Mouse (Mus musculus) adrenal gland, adult 8-10 months (tissue): Measurements from ENCODE around the gene Mical2. TPM values are rescaled to one million over a fixed set of nuclear protein-coding genes. Genes with fewer than 3 reads are reported as not detected.

Source experiments
- DNase-seq: peaks from one replicate; pipeline ENCODE4 v3.0.0; 2022
- total RNA-seq, 4 experiments: library from RNA; stranded (reverse); gene quantifications; 2 replicates each; pipeline ENCODE4 v1.2.4; 2022

Mical2 gene
- total RNA-seq = 10 to 100 TPM in 2 of 4 experiments, 1 to 10 TPM in 2; 7.7 to 16.3 (median 10.9) TPM

- peak; percentile 86 for DNase-seq
Observed at GRCm38 (mm10) chr7:112225615-112226262, at the start of gene Mical2. Gene Mical2 (plus strand): TSS chr7:112225856.

DNA sequence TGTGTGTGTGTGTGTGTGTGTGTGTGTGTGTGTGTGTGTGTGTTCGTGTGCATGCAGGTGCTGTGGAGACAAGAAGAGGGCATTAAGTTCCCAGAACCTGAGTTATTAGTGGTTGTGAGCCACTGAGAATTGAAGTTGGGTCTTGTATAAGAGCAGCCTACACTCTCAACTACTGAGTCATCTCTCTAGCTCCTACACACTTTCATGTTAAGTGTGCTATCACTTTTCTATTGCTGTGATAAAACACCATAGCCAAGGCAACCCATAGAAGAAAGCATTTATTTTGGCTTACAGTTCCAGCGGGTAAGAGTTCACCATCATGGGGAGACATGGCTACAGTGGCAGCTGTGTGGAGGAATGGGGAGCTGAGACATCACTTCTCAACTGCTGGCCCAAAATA lies 49.0 kb upstream of the Mical2 start:
- no peak for DNase-seq

GRCm38 (mm10) chr7:112180235-112180705 lies 45.4 kb upstream of the Mical2 start:
- DNase-seq = peak; percentile 60

GRCm38 (mm10) chr7:112183258-112183841 lies 42.3 kb upstream of the Mical2 start:
- DNase-seq = peak; percentile 73

DNA sequence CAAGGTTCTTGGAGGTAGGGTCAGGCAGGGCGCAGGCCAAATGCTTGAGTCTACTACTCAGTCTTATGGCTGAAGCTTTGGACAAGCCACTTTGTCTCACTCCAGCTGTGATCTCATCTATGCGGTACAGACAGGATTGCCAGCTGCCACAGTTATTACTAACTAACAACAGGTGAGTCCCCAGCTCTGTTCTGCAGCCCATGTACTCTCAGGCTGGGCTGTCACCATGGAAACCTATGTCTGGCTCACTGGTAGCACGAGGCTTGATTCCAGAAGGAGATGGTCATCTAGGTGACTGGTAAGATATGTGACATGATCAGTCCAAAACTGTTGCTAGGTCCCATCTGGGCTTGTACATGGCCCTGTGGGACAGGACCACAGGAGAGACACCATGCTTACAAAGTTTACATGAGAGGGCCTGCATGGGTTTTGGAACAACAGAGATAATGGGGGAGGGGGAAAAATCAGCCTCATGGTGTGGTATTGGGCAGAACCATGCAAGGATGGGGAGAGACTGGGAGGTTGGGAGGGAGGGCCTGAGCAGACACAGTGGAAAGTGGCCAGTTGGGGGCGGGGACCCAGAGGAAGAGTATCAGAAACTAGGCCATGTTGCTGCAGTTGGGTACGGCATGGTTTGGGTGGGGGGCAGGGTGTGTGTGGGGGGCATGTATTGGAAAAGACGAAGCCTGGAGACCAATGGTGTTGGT lies 41.0 kb upstream of the Mical2 start:
- no peak for DNase-seq

GRCm38 (mm10) chr7:112185226-112185745 lies 40.4 kb upstream of the Mical2 start:
- DNase-seq = peak; percentile 64

DNA sequence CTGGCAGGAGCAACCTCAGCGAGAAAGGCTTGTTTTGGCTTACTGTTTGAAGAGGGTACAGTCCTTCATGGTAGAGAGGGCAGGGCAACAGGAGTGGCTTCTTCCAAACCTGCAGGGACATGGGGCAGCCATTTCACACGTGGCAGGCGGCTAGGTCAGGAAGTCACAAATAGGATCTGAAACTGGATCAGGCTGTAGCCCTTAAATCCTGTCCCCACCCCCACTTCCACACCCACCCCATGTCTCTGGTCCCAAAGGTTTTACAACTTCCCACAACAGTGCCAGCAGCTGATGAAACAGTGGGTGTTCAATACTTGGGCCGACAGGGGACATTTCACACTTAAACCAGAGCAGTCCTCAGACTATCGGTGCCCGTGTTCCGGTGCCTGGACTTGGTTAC lies 38.8 kb upstream of the Mical2 start:
- no peak for DNase-seq

DNA sequence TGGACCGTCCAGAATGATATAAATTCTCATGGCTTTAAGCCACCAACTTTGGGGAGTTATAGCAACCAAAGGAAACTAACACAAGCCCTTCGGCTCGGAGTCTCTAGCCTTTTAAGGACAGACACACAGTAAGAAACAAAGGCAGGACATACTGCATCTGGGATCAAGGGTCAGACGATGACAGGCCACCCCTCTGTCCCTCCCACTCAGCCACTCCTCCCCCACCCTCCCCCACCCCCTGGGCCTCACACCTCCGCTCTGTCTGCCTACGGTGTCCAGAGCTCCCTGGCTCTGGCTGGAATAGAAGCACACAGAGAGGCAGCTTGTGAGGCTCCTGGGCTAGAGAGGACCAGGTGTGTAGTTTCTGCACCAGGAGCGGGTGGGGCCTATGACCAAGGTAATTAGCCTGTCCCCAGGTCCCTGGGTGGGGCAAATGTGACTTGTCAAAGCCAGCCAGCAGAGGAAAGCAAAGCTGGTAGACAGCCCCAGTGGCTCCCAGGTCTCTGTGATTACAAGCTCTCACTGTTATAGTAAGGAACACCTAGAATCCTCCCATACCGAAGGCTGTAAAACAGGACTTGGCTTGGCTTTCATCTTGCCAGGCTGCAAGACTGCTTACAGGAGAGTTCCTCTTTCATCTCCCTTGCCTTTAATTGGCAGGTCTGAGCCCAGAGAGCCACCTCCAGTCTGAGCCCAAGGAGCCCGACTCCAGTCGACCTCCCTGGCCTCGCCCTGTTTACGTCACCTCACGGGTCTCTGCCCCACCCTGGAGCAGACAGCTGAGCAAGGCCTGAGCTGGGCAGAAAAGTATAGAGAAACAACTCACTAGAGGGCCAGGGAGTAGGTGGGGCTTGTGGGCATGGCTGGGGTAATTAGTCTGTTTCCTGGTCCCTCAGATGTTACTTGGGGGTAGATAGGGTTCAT lies 37.9 kb upstream of the Mical2 start:
- DNase-seq = no peak

DNA sequence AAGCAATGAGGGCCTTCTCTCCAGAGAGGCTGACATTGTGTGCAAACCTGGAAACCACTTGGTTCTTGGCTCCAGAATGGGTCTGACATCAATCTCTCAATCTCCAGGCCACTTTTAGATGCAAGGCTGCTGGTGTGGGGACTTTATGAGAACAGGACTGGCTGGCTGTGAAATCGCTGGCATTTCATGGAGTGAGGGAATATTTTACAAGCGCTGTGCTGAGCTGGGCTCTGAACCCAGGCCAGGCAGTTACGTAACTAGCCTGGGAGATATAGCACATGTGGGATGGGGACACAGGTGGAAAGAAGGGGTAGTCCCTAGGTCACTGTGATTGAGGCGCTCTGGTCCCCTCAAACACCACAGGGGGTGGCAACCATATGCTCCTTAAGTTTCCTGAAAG lies 33.4 kb upstream of the Mical2 start:
- DNase-seq = no peak

GRCm38 (mm10) chr7:112192778-112193177 lies 32.9 kb upstream of the Mical2 start:
- DNase-seq = no peak

DNA sequence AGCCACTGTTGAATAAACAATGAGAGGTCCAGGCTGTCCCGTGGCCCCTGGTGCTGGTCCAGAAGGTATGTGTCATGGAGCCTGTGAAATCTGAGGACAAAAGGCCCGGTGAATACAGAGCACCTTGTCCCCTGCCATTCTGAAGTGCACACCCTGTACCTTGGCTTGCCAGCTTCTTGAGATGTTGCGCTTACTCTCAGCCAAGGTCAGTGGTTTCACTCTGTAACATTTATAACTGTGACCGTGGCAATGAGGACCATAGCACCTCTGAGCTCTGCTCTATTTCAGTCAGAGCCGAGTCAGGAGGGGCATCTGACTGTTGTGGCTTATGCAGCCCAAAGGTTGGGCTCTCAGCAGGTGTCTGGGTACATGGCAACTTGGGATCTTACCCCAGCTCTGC lies 31.4 kb upstream of the Mical2 start:
- DNase-seq = no peak

- no peak for DNase-seq
Observed at GRCm38 (mm10) chr7:112197461-112197860, 28.2 kb upstream of the Mical2 start.

DNA sequence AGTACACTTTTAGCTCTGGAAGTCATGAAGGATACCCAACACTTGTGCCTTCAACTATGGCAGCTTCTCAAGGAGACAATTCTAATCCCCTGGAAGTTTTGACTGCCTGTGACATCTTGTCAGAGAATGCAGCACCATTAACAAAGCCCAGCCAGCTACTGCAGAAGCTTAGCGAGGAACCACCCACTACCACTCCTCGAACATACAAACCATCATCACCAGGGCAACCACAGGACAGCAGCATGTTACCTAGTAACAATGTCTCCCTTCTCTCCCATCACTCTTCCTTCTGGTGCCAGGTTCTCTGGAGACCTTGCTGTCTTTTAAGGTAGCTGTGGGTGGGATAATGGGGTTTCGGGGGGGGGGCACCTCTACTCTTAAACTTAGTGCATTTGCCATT lies 26.3 kb upstream of the Mical2 start:
- DNase-seq = no peak

GRCm38 (mm10) chr7:112200761-112201160 lies 24.9 kb upstream of the Mical2 start:
- DNase-seq = no peak

DNA sequence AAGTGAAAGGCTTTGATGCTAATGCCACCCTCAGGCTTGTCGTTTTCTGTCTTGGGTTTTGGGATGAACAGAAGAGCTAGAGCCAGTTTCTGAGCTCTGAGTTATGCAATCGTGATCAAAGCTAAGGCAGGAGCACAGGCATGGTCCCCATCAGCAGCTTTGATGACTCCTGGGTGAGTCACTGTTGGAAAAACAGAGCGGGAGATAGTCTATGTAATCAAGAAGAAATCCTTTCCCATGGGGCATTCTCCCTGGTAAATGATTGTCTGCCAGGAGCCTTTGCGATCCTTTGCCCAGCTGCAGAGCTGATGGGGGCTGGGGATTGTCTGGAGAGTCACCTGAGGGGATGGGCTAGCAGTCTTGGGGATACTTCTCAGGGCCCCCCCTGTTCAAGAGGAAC lies 23.5 kb upstream of the Mical2 start:
- DNase-seq = peak; percentile 60

- no peak for DNase-seq
Observed at GRCm38 (mm10) chr7:112202843-112203242, 22.8 kb upstream of the Mical2 start.

DNA sequence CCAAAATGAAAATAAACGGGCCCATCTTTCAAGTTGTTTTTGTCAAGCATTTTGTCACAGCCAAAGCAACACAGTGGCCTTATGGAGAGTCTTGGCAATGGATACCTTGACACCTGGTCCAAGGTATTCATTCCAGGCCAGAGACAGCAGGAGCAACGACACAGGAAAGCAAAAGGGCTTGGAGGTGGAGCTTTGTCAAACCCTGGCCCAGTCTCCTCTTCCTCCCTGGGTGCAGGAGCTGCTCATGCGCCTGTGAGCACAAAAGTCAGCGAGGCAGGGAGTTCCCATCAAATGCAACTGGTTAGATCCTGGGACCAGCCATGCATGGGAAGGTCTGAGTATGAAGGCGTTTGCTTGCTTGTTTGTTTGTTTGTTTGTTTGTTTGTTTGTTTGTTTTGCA lies 21.7 kb upstream of the Mical2 start:
- no peak for DNase-seq

- no peak for DNase-seq
Observed at GRCm38 (mm10) chr7:112204380-112204963, 21.2 kb upstream of the Mical2 start.

GRCm38 (mm10) chr7:112205513-112205912 lies 20.1 kb upstream of the Mical2 start:
- no peak for DNase-seq

DNA sequence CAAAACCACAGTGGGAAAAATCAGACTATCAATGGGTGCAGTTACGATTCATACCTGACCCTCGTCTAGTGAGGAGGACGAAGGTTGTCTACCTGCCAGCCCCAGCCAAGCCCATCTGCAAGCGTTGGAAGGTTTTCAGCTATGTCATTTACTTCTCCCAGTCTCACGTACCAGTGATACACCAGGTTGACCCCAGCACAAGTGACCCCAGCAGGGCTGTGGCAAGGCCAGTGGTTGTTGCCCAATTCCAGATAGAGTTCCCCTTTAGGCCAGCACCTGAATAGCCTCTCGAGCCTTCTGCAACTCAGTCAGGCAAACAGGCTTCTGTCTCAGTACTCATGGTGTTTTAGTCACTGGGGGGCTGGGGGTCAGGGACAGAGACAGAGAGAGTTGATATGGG lies 17.9 kb upstream of the Mical2 start:
- no peak for DNase-seq

GRCm38 (mm10) chr7:112208323-112209167 lies 17.1 kb upstream of the Mical2 start:
- no peak for DNase-seq
